Mouse (Mus musculus) layer of hippocampus, adult 8-10 months (tissue): Measurements from ENCODE around the gene Cdk17. TPM values are rescaled to one million over a fixed set of nuclear protein-coding genes. Genes with fewer than 3 reads are reported as not detected.
A peak's percentile ranks its signal among the peaks of the same experiment; 100 is the strongest.

Experiments
- DNase-seq, 2 experiments: peaks; one replicate each; pipeline ENCODE4 v3.0.0; 2022; ENCODE audit warnings: low spot score in 2 of 2
- total RNA-seq, 4 experiments: library from RNA; stranded (reverse); gene quantifications; 2 replicates each; pipeline ENCODE4 v1.2.4; 2022

Gene Cdk17
- total RNA-seq, 4 experiments from 2014 or later = 169 to 201 (median 193) TPM

GRCm38 (mm10) chr10:93215051-93215763, 54.5 kb downstream of the Cdk17 start:
- no peak for DNase-seq

GRCm38 (mm10) chr10:93225751-93226150, 65.1 kb downstream of the Cdk17 start:
- DNase-seq = no peak

GRCm38 (mm10) chr10:93227921-93228320, 67.2 kb downstream of the Cdk17 start:
- no peak for DNase-seq

GRCm38 (mm10) chr10:93228401-93229007, 67.8 kb downstream of the Cdk17 start:
- no peak for DNase-seq

- no peak for DNase-seq
These were observed 70.8 kb downstream of the Cdk17 start for GRCm38 (mm10) chr10:93231490-93231889.

- DNase-seq = no peak
These were observed 71.2 kb downstream of the Cdk17 start for GRCm38 (mm10) chr10:93231893-93232292.

- DNase-seq = no peak
These were observed 73.1 kb downstream of the Cdk17 start for GRCm38 (mm10) chr10:93233665-93234194.

- no peak for DNase-seq
These were observed 74.0 kb downstream of the Cdk17 start for GRCm38 (mm10) chr10:93234692-93235091.

GRCm38 (mm10) chr10:93239201-93239806, 78.6 kb downstream of the Cdk17 start:
- DNase-seq = no peak

- DNase-seq = peak in 1 of 2 experiments; percentile 1
These were observed 81.5 kb downstream of the Cdk17 start for GRCm38 (mm10) chr10:93242208-93242607.

- peak in 1 of 2 experiments; percentile 1 for DNase-seq
These were observed 82.2 kb downstream of the Cdk17 start for GRCm38 (mm10) chr10:93242861-93243260.

- peak; percentile 2 to 5 for DNase-seq
These were observed 83.6 kb downstream of the Cdk17 start for GRCm38 (mm10) chr10:93244209-93244705.

- peak in 1 of 2 experiments; percentile 2 for DNase-seq
These were observed 85.7 kb downstream of the Cdk17 start for GRCm38 (mm10) chr10:93246185-93246920.

- DNase-seq = no peak
These were observed 86.7 kb downstream of the Cdk17 start for GRCm38 (mm10) chr10:93247422-93247821.

- no peak for DNase-seq
These were observed 87.2 kb downstream of the Cdk17 start for GRCm38 (mm10) chr10:93247902-93248301.

- DNase-seq = no peak
These were observed 87.7 kb downstream of the Cdk17 start for GRCm38 (mm10) chr10:93248416-93248815.

- no peak for DNase-seq
These were observed 89.2 kb downstream of the Cdk17 start for GRCm38 (mm10) chr10:93249901-93250300.

- DNase-seq = no peak
These were observed 90.0 kb downstream of the Cdk17 start for GRCm38 (mm10) chr10:93250436-93251317.

- DNase-seq = no peak
These were observed 90.8 kb downstream of the Cdk17 start for GRCm38 (mm10) chr10:93251426-93251825.

- DNase-seq = no peak
These were observed 92.0 kb downstream of the Cdk17 start for GRCm38 (mm10) chr10:93252661-93253060.
